In genomic region chr17:29660076-29660761, GRCm38 (mm10) we compare ENCODE assay signal across 8 mouse cellular contexts. TPM values are rescaled to one million over a fixed set of nuclear protein-coding genes. Genes with fewer than 3 reads are reported as not detected.
DNase-seq lines count a peak whose midpoint lies in the region; ATAC-seq lines count a peak whose summit lies in the region.

Cmtr1 (plus strand) TSS chr17:29660595.

- H3K9me3 ChIP-seq in heart, embryonic 13.5 days, result no peaks in the 10 kb centered on the region
- H3K9me3 ChIP-seq in liver, embryonic 12.5 days (replicated peaks), result no peaks in the 10 kb centered on the region
- H3K9me3 ChIP-seq in stomach, embryonic 15.5 days, result no peaks in the 10 kb centered on the region

- 1% methylated on average over 41 of the region's 41 CpGs for WGBS in heart, embryonic 13.5 days
- under 1% methylated on average over 32 of the region's 41 CpGs for WGBS in liver, embryonic 12.5 days (ENCODE audit: insufficient replicate concordance)
- WGBS in stomach, embryonic 15.5 days, result under 1% methylated on average over 41 of the region's 41 CpGs

- peak within 1 kb of the TSS; percentile 93 for H3K4me2 ChIP-seq in heart, embryonic 13.5 days
- peak within 1 kb of the TSS; percentile 86 for H3K4me2 ChIP-seq in liver, embryonic 12.5 days
- peak within 1 kb of the TSS; percentile 83 for H3K4me2 ChIP-seq in stomach, embryonic 15.5 days

- no peaks in the 10 kb centered on the region for H3K27me3 ChIP-seq in heart, embryonic 13.5 days (replicated peaks)
- H3K27me3 ChIP-seq in liver, embryonic 12.5 days (replicated peaks), result no peaks in the 10 kb centered on the region
- H3K27me3 ChIP-seq in stomach, embryonic 15.5 days (replicated peaks), result no peaks in the 10 kb centered on the region

- H3K4me1 ChIP-seq in heart, embryonic 13.5 days, result peaks cover 27% of the 10 kb centered on the region
- H3K4me1 ChIP-seq in liver, embryonic 12.5 days, result peaks cover 51% of the 10 kb centered on the region
- no peaks in the 10 kb centered on the region for H3K4me1 ChIP-seq in stomach, embryonic 15.5 days

- peak; percentile 80 for ATAC-seq in erythroid progenitor cell, adult 5-6 weeks (replicated peaks; ENCODE audit: low FRiP score, poor library complexity, severe bottlenecking)
- ATAC-seq in heart, embryonic 13.5 days (ENCODE audit: extremely low read depth, insufficient number of reproducible peaks, low FRiP score, low TSS enrichment), result peak; percentile 92
- peak; percentile 90 for ATAC-seq in liver, embryonic 12.5 days
- peak; percentile 97 for ATAC-seq in stomach, embryonic 15.5 days (ENCODE audit: insufficient read depth, low FRiP score, low read depth)

- H3K27ac ChIP-seq in heart, embryonic 13.5 days (replicated peaks), result peak within 1 kb of the TSS; percentile 89
- peak within 1 kb of the TSS; percentile 99 for H3K27ac ChIP-seq in liver, embryonic 12.5 days
- peak within 1 kb of the TSS; percentile 93 for H3K27ac ChIP-seq in stomach, embryonic 15.5 days

- peaks cover 22% of the 10 kb centered on the region for H3K36me3 ChIP-seq in heart, embryonic 13.5 days
- H3K36me3 ChIP-seq in liver, embryonic 12.5 days, result peaks cover 27% of the 10 kb centered on the region
- peaks cover 5% of the 10 kb centered on the region; the same call in 1 of the 2 replicates for H3K36me3 ChIP-seq in stomach, embryonic 15.5 days

- H3K9ac ChIP-seq in heart, embryonic 13.5 days, result peak within 1 kb of the TSS; percentile 96
- peak within 1 kb of the TSS; percentile 99 for H3K9ac ChIP-seq in liver, embryonic 12.5 days
- peak within 1 kb of the TSS; percentile 79 for H3K9ac ChIP-seq in stomach, embryonic 15.5 days

- peak within 1 kb of the TSS; percentile 81 for H3K4me3 ChIP-seq in heart, embryonic 13.5 days
- H3K4me3 ChIP-seq in liver, embryonic 12.5 days, result peak within 1 kb of the TSS; percentile 96
- peak within 1 kb of the TSS; percentile 78 for H3K4me3 ChIP-seq in stomach, embryonic 15.5 days (replicated peaks)

- peak; percentile 95 for DNase-seq in CD4-positive helper T cell, adult 2 months (ENCODE audit: low read depth, low spot score)
- DNase-seq in brain, embryonic 18.5 days (ENCODE audit: low read depth, low spot score), result peak; percentile 77
- DNase-seq in kidney, postnatal 10 days, result peak; percentile 98
- peak; percentile 97 for DNase-seq in natural killer cell, adult 2 months (ENCODE audit: low spot score in 2 of 2)

RNA-seq across cellular contexts. Expression of gene Cmtr1, which starts in this region (rescaled TPM):
- 72.1 and 86.9 TPM in 2 replicates for total RNA-seq in erythroid progenitor cell, adult 5-6 weeks (2015; ENCODE audit: low replicate concordance)
- 448 and 477 TPM in 2 replicates for total RNA-seq in erythroid progenitor cell, adult 5-6 weeks (2017; ENCODE audit: low replicate concordance)
- 87.9 and 91.2 TPM in 2 replicates for polyA plus RNA-seq in heart, embryonic 13.5 days (2015; fragmentation: Nextera tagmentation; extraction: Ambion mirVana)
- polyA plus RNA-seq in liver, embryonic 12.5 days (2016; fragmentation: Nextera tagmentation; extraction: Ambion mirVana), result 104 and 106 TPM in 2 replicates
- polyA plus RNA-seq in stomach, embryonic 15.5 days (2015; fragmentation: Nextera tagmentation; extraction: Ambion mirVana), result 95.8 and 97.9 TPM in 2 replicates

Comparison
In these comparisons a context has a peak if more than half of its experiments do, and no peak if none do; other contexts are left out.
1. Peak in every context shown above with its lines: DNase-seq, ATAC-seq, H3K4me3 ChIP-seq and H3K27ac ChIP-seq.